Mouse (Mus musculus) limb, embryonic 12.5 days (tissue): ENCODE results near the gene Sox5. TPM values are rescaled to one million over a fixed set of nuclear protein-coding genes. Genes with fewer than 3 reads are reported as not detected.

Experiments used
- ATAC-seq: fragments of 200-750 bp; cut with Nextera tagmentation; 2 replicates; pipeline ENCODE4 v1.8.0; 2017; ENCODE audit warnings: low read depth, moderate TSS enrichment; ENCODE audit not compliant: insufficient number of reproducible peaks, insufficient read depth, low FRiP score, low TSS enrichment
- H3K27ac ChIP-seq: fragments of 300-500 bp; sonication (generic); 2 replicates; pipeline ENCODE4 v1.5.1; 2016; ENCODE audit warnings: mild to moderate bottlenecking, moderate library complexity
- H3K27me3 ChIP-seq: fragments of 300-500 bp; sonication (generic); 2 replicates; pipeline ENCODE4 v1.6.1; 2016; ENCODE audit warnings: mild to moderate bottlenecking, moderate library complexity
- H3K36me3 ChIP-seq: fragments of 300-500 bp; sonication (generic); 2 replicates; pipeline ENCODE4 v1.6.1; 2016; ENCODE audit warnings: mild to moderate bottlenecking, moderate library complexity
- H3K4me1 ChIP-seq: fragments of 300-500 bp; sonication (generic); replicated peaks from 2 replicates; pipeline ENCODE4 v1.6.1; 2016
- H3K4me2 ChIP-seq: fragments of 300-500 bp; sonication (generic); 2 replicates; pipeline ENCODE4 v1.6.1; 2016; ENCODE audit warnings: mild to moderate bottlenecking, moderate library complexity
- H3K4me3 ChIP-seq: fragments of 300-500 bp; sonication (generic); replicated peaks from 2 replicates; pipeline ENCODE4 v1.5.1; 2016; ENCODE audit warnings: mild to moderate bottlenecking
- H3K9ac ChIP-seq: fragments of 300-500 bp; sonication (generic); replicated peaks from 2 replicates; pipeline ENCODE4 v1.6.1; 2016; ENCODE audit warnings: mild to moderate bottlenecking, moderate library complexity
- H3K9me3 ChIP-seq: fragments of 300-500 bp; sonication (generic); 2 replicates; pipeline ENCODE4 v1.6.1; 2016; ENCODE audit warnings: mild to moderate bottlenecking, moderate library complexity
- WGBS: fragments of 180-500 bp; shearing (Covaris S2); methylation state at CpG from one replicate; pipeline ENCODE4 v1.1.7; 2016; 5-methylcytosine and 5-hydroxymethylcytosine counted together
- polyA plus RNA-seq: library from polyadenylated mRNA; unstranded; fragments of >200 nt; fragmentation: Nextera tagmentation; extraction: Ambion mirVana; gene quantifications from 2 replicates; pipeline ENCODE4 v1.2.1, GENCODE M21; 2016

Gene Sox5
- polyA plus RNA-seq, 1 experiment from 2014 or later: 96.1 TPM

- no peak overlapping the region for H3K9ac ChIP-seq
- WGBS: 76% methylated on average over 9 of the region's 9 CpGs
- no peak overlapping the region for H3K27ac ChIP-seq
- H3K27me3 ChIP-seq: no peaks in the 10 kb centered on the region
- H3K4me3 ChIP-seq: no peak overlapping the region
- ATAC-seq: no peak
- peaks cover 3% of the 10 kb centered on the region; the same call in 1 of the 2 replicates for H3K36me3 ChIP-seq
- H3K4me1 ChIP-seq: no peaks in the 10 kb centered on the region
- no peak overlapping the region for H3K4me2 ChIP-seq
- no peaks in the 10 kb centered on the region for H3K9me3 ChIP-seq
Observed at GRCm38 (mm10) chr6:143967724-143968400, 813.9 kb downstream of the Sox5 start.

- ATAC-seq: no peak
- Histone ChIP-seq H3K36me3 (peaks cover 11% of the 10 kb centered on the region; the same call in 1 of the 2 replicates), H3K4me1 (peaks cover 15% of the 10 kb centered on the region), H3K27ac (no peak overlapping the region), H3K9me3 (no peaks in the 10 kb centered on the region), H3K4me2 (no peak overlapping the region), H3K27me3 (no peaks in the 10 kb centered on the region), H3K9ac (no peak overlapping the region), H3K4me3 (no peak overlapping the region)
- WGBS: 96% methylated on average over 11 of the region's 11 CpGs
Observed at GRCm38 (mm10) chr6:143960487-143960886, 821.3 kb downstream of the Sox5 start.

- Histone ChIP-seq H3K27me3 (no peaks in the 10 kb centered on the region), H3K9me3 (no peaks in the 10 kb centered on the region), H3K4me1 (peaks cover 19% of the 10 kb centered on the region), H3K4me3 (no peak overlapping the region), H3K36me3 (peaks cover 10% of the 10 kb centered on the region; the same call in 1 of the 2 replicates), H3K9ac (no peak overlapping the region), H3K27ac (no peak overlapping the region), H3K4me2 (no peak overlapping the region)
- 90% methylated on average over 8 of the region's 8 CpGs for WGBS
- no peak for ATAC-seq
Observed at GRCm38 (mm10) chr6:143960081-143960480, 821.7 kb downstream of the Sox5 start.

DNA sequence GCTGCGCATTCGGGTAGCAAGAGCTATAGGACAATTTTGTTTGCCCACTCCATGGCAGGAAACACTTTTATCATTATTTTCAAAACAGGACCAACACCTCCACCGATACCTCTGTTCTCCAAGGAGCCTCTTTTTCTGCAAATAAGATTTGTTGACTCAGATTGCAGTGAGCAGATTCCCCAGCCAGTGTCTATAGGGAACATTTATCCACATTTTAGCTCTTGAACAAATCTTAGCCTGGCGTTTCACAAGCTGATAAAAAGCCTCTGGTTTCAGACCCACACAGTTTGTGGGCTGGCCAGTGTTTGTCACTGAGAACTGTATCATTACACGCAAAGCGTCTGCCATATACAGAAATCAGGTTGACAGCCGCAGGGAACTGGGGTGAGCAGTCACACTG, 823.4 kb downstream of the Sox5 start:
- Histone ChIP-seq H3K36me3 (0 out of 2 replicates have a peak, but pooled peaks cover 10% of the 10 kb centered on the region), H3K4me1 (peaks cover 23% of the 10 kb centered on the region), H3K9me3 (no peaks in the 10 kb centered on the region), H3K4me2 (no peak overlapping the region), H3K27ac (peak overlapping the region; percentile 20; the same call in 1 of the 2 replicates), H3K9ac (no peak overlapping the region), H3K27me3 (no peaks in the 10 kb centered on the region), H3K4me3 (no peak overlapping the region)
- no peak for ATAC-seq
- WGBS: 87% methylated on average over 7 of the region's 7 CpGs

DNA sequence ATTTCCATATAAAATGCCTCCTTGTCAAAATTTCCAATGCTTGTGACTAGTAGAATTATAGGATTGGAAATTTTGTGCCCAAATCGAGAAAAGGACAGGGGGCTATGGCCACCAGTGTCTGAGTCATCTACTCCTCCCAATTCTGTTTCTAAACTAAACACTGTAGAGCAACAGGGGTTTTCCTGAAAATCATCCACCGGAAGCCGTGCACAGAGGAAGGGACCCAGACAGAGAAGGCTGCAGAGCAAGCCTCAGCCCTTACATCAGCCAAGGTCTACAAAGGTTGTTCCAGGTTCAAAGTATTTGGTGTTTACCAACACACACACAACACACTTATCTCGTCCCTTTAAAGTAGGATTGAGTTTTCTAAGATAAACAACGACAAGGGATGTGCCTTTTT, 824.7 kb downstream of the Sox5 start:
- H3K4me2 ChIP-seq: no peak overlapping the region
- H3K9me3 ChIP-seq: no peaks in the 10 kb centered on the region
- H3K9ac ChIP-seq: no peak overlapping the region
- no peak overlapping the region for H3K4me3 ChIP-seq
- peaks cover 23% of the 10 kb centered on the region for H3K4me1 ChIP-seq
- ATAC-seq: no peak
- 82% methylated on average over 5 of the region's 5 CpGs for WGBS
- H3K36me3 ChIP-seq: 0 out of 2 replicates have a peak, but pooled peaks cover 4% of the 10 kb centered on the region
- no peaks in the 10 kb centered on the region for H3K27me3 ChIP-seq
- H3K27ac ChIP-seq: no peak overlapping the region

GRCm38 (mm10) chr6:143948553-143949308, 833.0 kb downstream of the Sox5 start:
- 75% methylated on average over 12 of the region's 12 CpGs for WGBS
- H3K4me1 ChIP-seq: peaks cover 15% of the 10 kb centered on the region; the same call in 1 of the 2 replicates
- H3K27ac ChIP-seq: no peak overlapping the region
- no peak for ATAC-seq
- no peaks in the 10 kb centered on the region for H3K27me3 ChIP-seq
- no peaks in the 10 kb centered on the region for H3K36me3 ChIP-seq
- H3K4me3 ChIP-seq: no peak overlapping the region
- no peaks in the 10 kb centered on the region for H3K9me3 ChIP-seq
- no peak overlapping the region for H3K9ac ChIP-seq
- no peak overlapping the region for H3K4me2 ChIP-seq

- Histone ChIP-seq H3K27me3 (no peaks in the 10 kb centered on the region), H3K4me3 (no peak overlapping the region), H3K9ac (no peak overlapping the region), H3K4me1 (peaks cover 15% of the 10 kb centered on the region; the same call in 1 of the 2 replicates), H3K4me2 (no peak overlapping the region), H3K9me3 (no peaks in the 10 kb centered on the region), H3K36me3 (no peaks in the 10 kb centered on the region), H3K27ac (no peak overlapping the region)
- no peak for ATAC-seq
- 69% methylated on average over 4 of the region's 4 CpGs for WGBS
Observed at GRCm38 (mm10) chr6:143948071-143948470, 833.7 kb downstream of the Sox5 start.

- Histone ChIP-seq H3K27ac (no peak overlapping the region), H3K4me1 (peaks cover 14% of the 10 kb centered on the region), H3K36me3 (0 out of 2 replicates have a peak, but pooled peaks cover 3% of the 10 kb centered on the region), H3K9ac (no peak overlapping the region), H3K27me3 (no peaks in the 10 kb centered on the region), H3K9me3 (no peaks in the 10 kb centered on the region), H3K4me3 (no peak overlapping the region), H3K4me2 (no peak overlapping the region)
- 86% methylated on average over 5 of the region's 5 CpGs for WGBS
- no peak for ATAC-seq
Observed at GRCm38 (mm10) chr6:143943126-143943525, 838.7 kb downstream of the Sox5 start.

- Histone ChIP-seq H3K27me3 (no peaks in the 10 kb centered on the region), H3K4me3 (no peak overlapping the region), H3K4me1 (peaks cover 12% of the 10 kb centered on the region), H3K9me3 (no peaks in the 10 kb centered on the region), H3K9ac (no peak overlapping the region), H3K36me3 (0 out of 2 replicates have a peak, but pooled peaks cover 3% of the 10 kb centered on the region), H3K27ac (peak overlapping the region; percentile 35; the same call in 1 of the 2 replicates), H3K4me2 (no peak overlapping the region)
- peak; percentile 15; the same call in 1 of the 2 replicates for ATAC-seq
- WGBS: 43% methylated on average over 8 of the region's 8 CpGs
Observed at GRCm38 (mm10) chr6:143941291-143941785, 840.4 kb downstream of the Sox5 start.

- WGBS: 47% methylated on average over 6 of the region's 6 CpGs
- Histone ChIP-seq H3K4me1 (peaks cover 14% of the 10 kb centered on the region), H3K36me3 (peaks cover 6% of the 10 kb centered on the region; the same call in 1 of the 2 replicates), H3K4me3 (no peak overlapping the region), H3K27me3 (0 out of 2 replicates have a peak, but pooled peaks cover 2% of the 10 kb centered on the region), H3K9ac (no peak overlapping the region), H3K27ac (no peak overlapping the region), H3K9me3 (no peaks in the 10 kb centered on the region), H3K4me2 (no peak overlapping the region)
- ATAC-seq: no peak
Observed at GRCm38 (mm10) chr6:143923146-143923545, 858.6 kb downstream of the Sox5 start.

GRCm38 (mm10) chr6:143918405-143918947, 863.3 kb downstream of the Sox5 start:
- Histone ChIP-seq H3K4me3 (no peak overlapping the region), H3K9ac (no peak overlapping the region), H3K4me1 (peaks cover 21% of the 10 kb centered on the region), H3K4me2 (peak overlapping the region; percentile 42), H3K27me3 (peaks cover 2% of the 10 kb centered on the region; the same call in 1 of the 2 replicates), H3K27ac (no peak overlapping the region), H3K9me3 (no peaks in the 10 kb centered on the region), H3K36me3 (peaks cover 7% of the 10 kb centered on the region; the same call in 1 of the 2 replicates)
- WGBS: 18% methylated on average over 16 of the region's 16 CpGs
- no peak for ATAC-seq
